Mouse (Mus musculus) common myeloid progenitor, adult 5-6 weeks (primary cell): ENCODE results near the gene Hnrnpa3. TPM values are rescaled to one million over a fixed set of nuclear protein-coding genes. Genes with fewer than 3 reads are reported as not detected.
A peak's percentile ranks its signal among the peaks of the same experiment; 100 is the strongest.
"Not testable (repeated sequence)": the region's sequence is repeated elsewhere in the genome, so short reads cannot be mapped to it uniquely, and the experiment has no call there.

Source experiments
- ATAC-seq: replicated peaks from 2 replicates; pipeline ENCODE4 v1.8.0; 2016; ENCODE audit warnings: low read depth, mild to moderate bottlenecking, moderate TSS enrichment, inconsistent platforms; ENCODE audit not compliant: poor library complexity, severe bottlenecking
- total RNA-seq: library from RNA; stranded (forward); fragments of 200-1000, 187-1606 nt; gene quantifications from 2 replicates; pipeline ENCODE4 v1.2.3, GENCODE M21; 2017

Hnrnpa3 gene
- total RNA-seq, 1 experiment from 2014 or later, result 360 TPM

DNA sequence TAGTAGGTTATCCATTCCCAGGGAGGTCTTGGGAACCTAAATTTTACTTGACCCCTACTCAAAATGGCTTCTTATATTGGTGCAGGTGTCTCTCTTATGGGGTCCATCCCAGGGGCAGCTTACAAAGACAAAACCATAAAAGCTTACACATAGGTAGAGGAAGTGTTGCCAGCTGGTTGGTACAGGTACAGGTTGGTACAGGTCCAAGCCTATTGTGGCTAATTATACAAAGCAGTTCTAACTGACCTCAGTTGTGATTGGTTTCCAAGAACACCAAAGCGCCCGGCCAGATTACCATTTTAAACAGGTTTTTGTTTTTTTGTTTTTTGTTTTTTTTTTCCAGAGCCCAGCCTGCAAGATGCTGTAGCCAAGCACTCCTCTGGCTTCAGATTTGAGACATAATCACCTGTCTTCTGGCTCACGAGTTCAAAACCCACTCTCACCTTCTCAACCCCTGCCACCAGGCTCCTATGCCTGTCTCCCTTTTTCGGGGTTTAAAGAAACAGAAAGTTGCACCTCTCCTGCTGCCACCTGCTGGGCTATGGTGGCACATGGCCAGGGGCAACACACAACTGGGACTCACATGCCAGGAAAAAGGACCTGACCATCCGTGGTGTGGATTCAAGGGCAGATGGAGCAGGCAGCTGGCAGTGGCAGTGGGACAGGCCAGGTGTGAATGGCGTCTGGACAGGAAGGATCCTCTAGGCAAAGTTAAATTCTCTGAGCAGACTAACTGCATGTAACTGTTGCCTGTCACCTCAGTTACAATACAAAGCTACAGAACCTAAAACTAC lies 22.6 kb upstream of the Hnrnpa3 start:
- peak; percentile 71; the same call in 1 of the 2 replicates for ATAC-seq

DNA sequence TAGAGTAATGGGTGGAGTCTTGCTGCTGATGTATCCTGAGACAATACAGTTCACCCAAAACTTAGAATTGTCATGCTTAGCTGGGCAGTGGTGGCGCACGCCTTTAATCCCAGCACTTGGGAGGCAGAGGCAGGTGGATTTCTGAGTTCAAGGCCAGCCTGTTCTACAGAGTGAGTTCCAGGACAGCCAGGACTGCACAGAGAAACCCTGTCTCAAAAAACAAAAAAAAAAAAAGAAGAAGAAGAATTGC lies 22.1 kb upstream of the Hnrnpa3 start:
- ATAC-seq, result not testable (repeated sequence)

- no peak for ATAC-seq
These were observed 21.7 kb upstream of the Hnrnpa3 start for GRCm38 (mm10) chr2:75637361-75637760.

DNA sequence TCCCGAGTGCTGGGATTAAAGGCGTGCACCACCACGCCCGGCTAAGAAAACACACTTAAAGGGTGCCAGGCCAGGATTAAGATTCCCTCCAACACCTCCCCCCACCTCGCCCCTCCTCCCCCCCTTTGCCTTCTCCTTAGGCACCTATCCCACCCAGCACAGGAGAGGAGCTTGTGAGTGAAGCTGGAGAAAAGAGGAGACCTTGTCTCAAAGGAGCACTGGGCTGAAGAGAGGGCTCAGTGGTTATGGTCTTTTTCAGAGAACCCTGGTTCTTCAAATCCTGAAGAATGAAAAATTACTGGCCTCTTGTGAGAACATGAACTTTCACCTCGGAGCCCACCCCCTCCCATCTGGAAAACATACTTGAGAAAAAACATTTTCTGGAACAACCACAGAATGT lies 21.2 kb upstream of the Hnrnpa3 start:
- ATAC-seq, result not testable (repeated sequence)

DNA sequence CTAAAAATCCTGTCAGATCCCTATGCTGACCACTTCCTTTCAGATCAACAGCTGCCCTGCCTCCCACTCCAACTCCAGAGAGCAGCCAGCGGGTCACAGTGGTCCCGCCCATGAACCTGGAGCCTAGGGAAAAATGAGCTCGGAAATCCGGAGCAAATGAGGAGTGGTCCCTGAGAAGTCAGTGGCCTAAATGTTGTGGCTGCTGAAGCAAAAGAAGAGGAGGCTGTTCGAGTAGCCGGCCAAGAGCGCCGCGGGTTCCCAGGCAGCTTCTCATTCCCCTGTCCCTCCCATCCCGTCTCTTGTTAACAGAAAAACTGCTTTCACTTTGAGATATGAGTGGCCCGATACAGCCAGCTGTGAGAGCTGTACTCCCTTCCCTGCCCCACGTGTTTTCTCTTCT lies 19.5 kb upstream of the Hnrnpa3 start:
- ATAC-seq, result not testable (repeated sequence)

GRCm38 (mm10) chr2:75642312-75642711 lies 16.7 kb upstream of the Hnrnpa3 start:
- ATAC-seq, result not testable (repeated sequence)

DNA sequence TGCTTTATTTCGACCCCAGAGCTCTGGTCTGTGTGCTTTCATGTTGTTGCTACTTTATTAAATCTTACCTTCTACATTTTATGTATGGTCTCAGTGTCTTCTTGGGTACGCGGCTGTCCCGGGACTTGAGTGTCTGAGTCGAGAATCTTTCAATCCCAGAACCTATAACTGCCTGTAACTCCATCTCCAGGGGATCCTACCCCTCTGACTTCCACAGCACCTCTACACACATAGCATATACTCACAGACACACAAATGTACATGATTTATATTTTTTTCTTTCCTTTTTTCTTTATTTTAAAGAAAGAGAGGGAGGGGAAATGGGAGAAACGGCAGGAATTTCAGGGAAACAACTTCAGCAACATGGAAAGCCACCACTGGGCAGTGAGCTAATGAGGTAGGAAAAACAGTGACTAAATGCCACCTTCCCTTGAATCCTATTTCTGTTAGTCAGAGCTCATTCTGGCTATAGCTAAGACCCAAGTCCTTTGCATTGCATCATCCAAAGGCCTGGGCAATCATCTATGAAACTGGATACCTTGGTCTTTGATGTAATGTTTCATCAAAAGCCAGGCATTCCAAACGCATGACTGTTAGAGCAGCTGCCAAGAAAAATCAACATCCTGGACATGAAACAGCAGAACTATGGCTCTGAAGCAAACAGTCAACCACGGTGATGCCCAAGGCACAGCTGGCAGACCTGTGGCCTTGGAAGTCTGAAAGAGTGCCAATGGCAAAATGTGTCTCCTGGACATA lies 16.1 kb upstream of the Hnrnpa3 start:
- ATAC-seq, result 0 out of 2 replicates have a peak, but pooled peaks have one; percentile 29

GRCm38 (mm10) chr2:75643950-75644349 lies 15.1 kb upstream of the Hnrnpa3 start:
- no peak for ATAC-seq

DNA sequence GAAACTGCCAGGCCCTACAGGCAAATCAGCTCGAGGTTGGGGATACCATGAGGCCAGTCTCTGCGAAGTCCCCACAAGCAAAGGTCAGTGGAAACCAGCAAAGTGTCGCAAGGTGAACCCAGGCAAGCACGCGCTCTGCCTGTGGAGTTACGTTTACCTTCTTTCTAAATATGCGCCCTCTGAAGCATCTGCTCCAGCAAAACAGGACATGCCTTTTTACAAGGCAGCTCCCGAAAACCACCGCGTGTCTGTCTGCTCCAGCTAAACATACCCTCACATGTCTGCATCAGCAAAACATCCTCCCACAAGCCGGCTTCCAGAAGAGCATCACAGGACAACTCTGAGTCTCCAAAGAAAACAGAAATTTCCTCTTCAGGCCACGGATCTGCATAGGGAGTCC lies 13.8 kb upstream of the Hnrnpa3 start:
- no peak for ATAC-seq

DNA sequence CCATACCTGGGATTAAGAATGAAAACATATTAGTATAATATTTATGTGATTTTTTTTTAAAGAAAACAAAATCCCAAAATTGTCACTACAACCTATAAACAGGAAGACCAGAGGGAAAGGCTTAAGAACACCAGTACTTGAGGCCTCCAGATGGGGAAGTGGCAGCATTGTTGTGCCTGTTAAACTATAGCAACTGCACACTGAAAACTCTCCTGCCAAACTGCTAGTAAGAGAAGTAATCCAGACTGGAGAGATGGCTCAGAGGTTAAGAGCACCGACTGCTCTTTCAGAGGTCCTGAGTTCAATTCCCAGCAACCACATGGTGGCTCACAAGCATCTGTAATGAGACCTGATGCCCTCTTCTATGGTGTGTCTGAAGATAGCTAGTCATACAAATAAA lies 8.6 kb upstream of the Hnrnpa3 start:
- ATAC-seq, result no peak

DNA sequence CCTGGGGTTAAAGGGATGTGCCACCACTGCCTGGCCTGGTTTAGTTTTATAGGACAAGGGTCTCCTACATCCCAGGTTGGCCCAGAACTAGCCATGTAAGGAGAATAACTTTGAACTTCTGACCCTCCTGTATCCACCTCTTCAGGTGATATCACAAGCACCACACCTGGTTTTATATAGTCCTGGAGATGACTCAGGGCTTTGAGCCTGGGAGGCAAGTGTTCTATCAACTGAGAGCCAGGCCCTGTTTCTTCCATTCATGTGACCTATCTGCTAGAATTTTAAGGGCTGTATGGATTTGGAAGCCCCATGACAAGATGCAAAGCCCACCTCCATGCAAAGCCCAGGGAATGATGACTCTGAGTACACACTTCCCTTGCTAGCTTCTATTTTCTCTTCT lies 5.9 kb upstream of the Hnrnpa3 start:
- ATAC-seq, result no peak

DNA sequence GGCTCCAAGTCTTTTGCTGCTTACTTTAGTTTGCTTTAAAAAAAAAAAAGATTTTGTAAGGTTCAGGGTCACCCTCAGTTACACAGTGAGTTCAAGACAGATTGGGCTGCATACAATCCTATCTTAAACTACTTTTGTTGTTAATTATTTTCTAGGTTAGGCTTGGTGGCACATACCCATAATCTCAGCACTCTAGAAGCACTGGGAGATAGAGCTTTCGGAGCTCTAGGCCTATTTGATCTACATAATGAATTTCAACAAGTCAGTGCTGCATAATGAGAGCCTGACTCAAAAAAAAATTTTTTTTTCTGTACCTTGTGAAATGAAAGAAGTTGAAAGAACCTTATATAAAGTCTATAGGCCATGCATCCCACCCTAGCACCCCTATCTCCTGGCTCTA lies 4.4 kb upstream of the Hnrnpa3 start:
- no peak for ATAC-seq

- no peak for ATAC-seq
These were observed 2.1 kb upstream of the Hnrnpa3 start for GRCm38 (mm10) chr2:75656924-75657323.

- ATAC-seq, result no peak
These were observed 962 bp upstream of the Hnrnpa3 start for GRCm38 (mm10) chr2:75657907-75658691.

DNA sequence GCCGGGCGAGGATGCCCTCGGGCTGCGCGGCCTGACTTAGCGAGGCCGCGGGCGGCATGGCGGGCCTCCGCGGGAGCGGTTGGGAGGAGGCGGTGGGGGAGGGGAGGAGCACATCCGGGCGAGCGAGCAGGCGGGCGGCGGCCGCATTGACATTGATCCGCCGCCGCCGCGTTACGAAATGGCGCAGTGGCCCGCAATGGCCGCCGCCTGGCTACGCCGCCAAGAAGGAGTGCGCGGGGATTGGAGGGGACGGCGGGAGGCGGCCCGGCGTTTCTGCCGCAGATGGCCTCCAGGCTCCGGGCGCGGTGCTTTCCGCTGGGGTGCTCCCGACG lies 534 bp downstream of the Hnrnpa3 start:
- ATAC-seq, result peak; percentile 54

GRCm38 (mm10) chr2:75660255-75660948 lies 1.3 kb downstream of the Hnrnpa3 start:
- no peak for ATAC-seq

- ATAC-seq, result no peak
These were observed 2.0 kb downstream of the Hnrnpa3 start for GRCm38 (mm10) chr2:75661106-75661505.

- no peak for ATAC-seq
These were observed 10.7 kb downstream of the Hnrnpa3 start for GRCm38 (mm10) chr2:75669491-75670445.
